Mouse (Mus musculus): ENCODE data around the gene Gar1. TPM values are rescaled to one million over a fixed set of nuclear protein-coding genes. Genes with fewer than 3 reads are reported as not detected.

The Gar1 gene
- total and polyA plus RNA-seq, 3 experiments: 87.1 to 473 (median 461) TPM

GRCm38 (mm10) chr3:129824891-129825290 lies 6.3 kb downstream of the Gar1 start:
- Histone ChIP-seq H3K9ac (ENCODE audit: control insufficient read depth, low read depth, low read length, poor library complexity, severe bottlenecking) (no peak overlapping the region), H3K4me3 (ENCODE audit: control insufficient read depth in 1 of 2, insufficient read depth in 1 of 2, low read depth in 2 of 2, low read length in 2 of 2) (no peak overlapping the region), H3K79me2 (ENCODE audit: control insufficient read depth, insufficient read depth, low read length, poor library complexity) (peaks cover 22% of the 10 kb centered on the region), H3K27me3 (ENCODE audit: control insufficient read depth in 1 of 2, insufficient read depth in 2 of 2, low read length in 2 of 2) (no peaks in the 10 kb centered on the region), H3K9me3 (replicated peaks; ENCODE audit: insufficient read depth, low read length) (no peaks in the 10 kb centered on the region), H3K27ac (ENCODE audit: control insufficient read depth, low read depth, low read length) (no peak overlapping the region), H3K36me3 (ENCODE audit: control insufficient read depth in 1 of 2, insufficient read depth in 2 of 2, low read length in 2 of 2) (peaks cover 7 to 19% of the 10 kb centered on the region in 2 experiments), H3K4me1 (ENCODE audit: control insufficient read depth in 1 of 2, insufficient read depth in 2 of 2, low read length in 2 of 2) (peaks cover 4 to 14% of the 10 kb centered on the region in 2 experiments; a peak in 3 of 4 replicates)
- no peak for DNase-seq (ENCODE audit: low read depth, low spot score)
- TF ChIP-seq TAL1 (IDR thresholded peaks at IDR 0.05; ENCODE audit: low read length): no peak
- no peak for TF ChIP-seq MAFK (IDR thresholded peaks at IDR 0.05; ENCODE audit: borderline replicate concordance, low read depth, low read length)
- TF ChIP-seq USF2 (IDR thresholded peaks at IDR 0.05; ENCODE audit: borderline replicate concordance in 1 of 2, insufficient read depth in 1 of 2, low read depth in 1 of 2, low read length in 2 of 2): no peak
- TF ChIP-seq CHD1 (IDR thresholded peaks at IDR 0.05; ENCODE audit: low read depth, low read length): no peak
- no peak for TF ChIP-seq RCOR1 (IDR thresholded peaks at IDR 0.05; ENCODE audit: low read depth, low read length)
- no peak for TF ChIP-seq ZKSCAN1 (IDR thresholded peaks at IDR 0.05; ENCODE audit: low read depth, low read length)
- no peak for TF ChIP-seq MAX (IDR thresholded peaks at IDR 0.05; ENCODE audit: low read length)
- TF ChIP-seq ELF1 (IDR thresholded peaks at IDR 0.05; ENCODE audit: low read depth, low read length): no peak
- no peak for TF ChIP-seq ETS1 (IDR thresholded peaks at IDR 0.05; ENCODE audit: low read depth, low read length)
- no peak for TF ChIP-seq SMC3 (IDR thresholded peaks at IDR 0.05; ENCODE audit: low read depth, low read length)

DNA sequence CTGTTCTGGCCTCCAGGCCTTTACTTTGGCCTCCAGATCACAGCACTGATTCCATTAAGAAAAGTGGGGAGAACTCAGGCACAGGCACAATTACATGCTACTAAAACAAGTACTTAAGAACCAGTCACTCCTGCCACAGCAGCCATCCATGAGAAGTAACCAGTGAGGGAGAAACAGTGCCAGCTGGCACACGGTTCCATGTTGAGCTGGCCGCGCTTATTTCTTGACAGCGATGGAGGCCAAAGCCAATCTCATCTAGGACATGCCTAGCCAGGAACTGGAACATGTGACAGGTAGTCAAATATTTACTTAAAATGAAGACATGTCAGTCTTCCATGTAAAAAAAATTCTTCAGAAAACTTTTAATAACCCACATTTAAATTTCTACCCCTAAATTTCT lies 7.0 kb downstream of the Gar1 start:
- H3K9ac ChIP-seq (ENCODE audit: control insufficient read depth, low read depth, low read length, poor library complexity, severe bottlenecking): no peak overlapping the region
- DNase-seq (ENCODE audit: low read depth, low spot score): peak; percentile 12
- peaks cover 14% of the 10 kb centered on the region for H3K79me2 ChIP-seq (ENCODE audit: control insufficient read depth, insufficient read depth, low read length, poor library complexity)
- peaks cover 0 to 7% of the 10 kb centered on the region in 2 experiments; a peak in 3 of 4 replicates for H3K4me1 ChIP-seq (ENCODE audit: control insufficient read depth in 1 of 2, insufficient read depth in 2 of 2, low read length in 2 of 2)
- no peak for TF ChIP-seq MYC (IDR thresholded peaks at IDR 0.05; ENCODE audit: low read depth, low read length)
- no peak for TF ChIP-seq HCFC1 (IDR thresholded peaks at IDR 0.05; ENCODE audit: low read depth, low read length)
- TF ChIP-seq E2F4 (IDR thresholded peaks at IDR 0.05; ENCODE audit: borderline replicate concordance, low read depth, low read length): no peak
- no peak overlapping the region for H3K27ac ChIP-seq (ENCODE audit: control insufficient read depth, low read depth, low read length)
- H3K27me3 ChIP-seq (ENCODE audit: control insufficient read depth in 1 of 2, insufficient read depth in 2 of 2, low read length in 2 of 2): no peaks in the 10 kb centered on the region
- H3K36me3 ChIP-seq (ENCODE audit: control insufficient read depth in 1 of 2, insufficient read depth in 2 of 2, low read length in 2 of 2): peaks cover 7 to 11% of the 10 kb centered on the region in 2 experiments
- no peak overlapping the region for H3K4me3 ChIP-seq (ENCODE audit: control insufficient read depth in 1 of 2, insufficient read depth in 1 of 2, low read depth in 2 of 2, low read length in 2 of 2)
- no peaks in the 10 kb centered on the region for H3K9me3 ChIP-seq (replicated peaks; ENCODE audit: insufficient read depth, low read length)

GRCm38 (mm10) chr3:129823293-129823692 lies 7.9 kb downstream of the Gar1 start:
- Histone ChIP-seq H3K9me3 (replicated peaks; ENCODE audit: insufficient read depth, low read length) (no peaks in the 10 kb centered on the region), H3K79me2 (ENCODE audit: control insufficient read depth, insufficient read depth, low read length, poor library complexity) (peaks cover 7% of the 10 kb centered on the region), H3K4me1 (ENCODE audit: control insufficient read depth in 1 of 2, insufficient read depth in 2 of 2, low read length in 2 of 2) (no peaks in the 10 kb centered on the region), H3K9ac (ENCODE audit: control insufficient read depth, low read depth, low read length, poor library complexity, severe bottlenecking) (no peak overlapping the region), H3K36me3 (ENCODE audit: control insufficient read depth in 1 of 2, insufficient read depth in 2 of 2, low read length in 2 of 2) (peaks cover 1 to 3% of the 10 kb centered on the region in 2 experiments), H3K27ac (ENCODE audit: control insufficient read depth, low read depth, low read length) (no peak overlapping the region), H3K4me3 (ENCODE audit: control insufficient read depth in 1 of 2, insufficient read depth in 1 of 2, low read depth in 2 of 2, low read length in 2 of 2) (no peak overlapping the region), H3K27me3 (ENCODE audit: control insufficient read depth in 1 of 2, insufficient read depth in 2 of 2, low read length in 2 of 2) (no peaks in the 10 kb centered on the region)
- peak; percentile 77 for DNase-seq (ENCODE audit: low read depth, low spot score)
- TF ChIP-seq CTCF (IDR thresholded peaks at IDR 0.05 in 2 of 3, conservative IDR thresholded peaks at IDR 0.05 in 1 of 3; ENCODE audit: control insufficient read depth in 1 of 3, insufficient read depth in 1 of 3, low read depth in 2 of 3, low read length in 3 of 3, poor library complexity in 1 of 3, severe bottlenecking in 1 of 3) (peak; percentile 25 to 76 (median 60)), MAZ (IDR thresholded peaks at IDR 0.05; ENCODE audit: low read depth, low read length) (no peak), SMC3 (IDR thresholded peaks at IDR 0.05; ENCODE audit: low read depth, low read length) (peak; percentile 55), RAD21 (IDR thresholded peaks at IDR 0.05; ENCODE audit: low read depth, low read length) (peak; percentile 39)

Measured in MEL (cell line).